Mouse (Mus musculus): Measurements from ENCODE around the gene Phf10. TPM values are rescaled to one million over a fixed set of nuclear protein-coding genes. Genes with fewer than 3 reads are reported as not detected.

Gene Phf10
- polyA plus RNA-seq (2014; fragmentation: Illumina TruSeq; extraction: RNeasy Lipid Tissue Mini Kit (QIAGEN cat#74804); ENCODE audit: low read depth, low replicate concordance) = 39.4 TPM

GRCm38 (mm10) chr17:14960951-14961556, at the start of gene Phf10:
Gene Phf10 (minus strand): TSS chr17:14961273.

GRCm38 (mm10) chr17:15009706-15010413, 48.8 kb upstream of the Phf10 start, which contains the start of gene Gm3435:
Gene Gm3435 (plus strand): TSS chr17:15010176.

GRCm38 (mm10) chr17:14978362-14979038, 17.4 kb upstream of the Phf10 start, which contains the start of the genes 9030025P20Rik and Gm3417:
Gene 9030025P20Rik (plus strand): TSS chr17:14978468.
Gene Gm3417 (minus strand): TSS chr17:14978790.

GRCm38 (mm10) chr17:14943009-14943728, 17.9 kb downstream of the Phf10 start, which contains the start of the genes Wdr27 and 1600012H06Rik:
Gene Wdr27 (minus strand): TSS chr17:14943158.
Gene 1600012H06Rik (plus strand): TSS chr17:14943184.

Other genes starting within 250 kb of the Phf10 start
- 1.5 TPM for gene Wdr27, start 18.1 kb downstream of the Phf10 start, polyA plus RNA-seq (2014; fragmentation: Illumina TruSeq; extraction: RNeasy Lipid Tissue Mini Kit (QIAGEN cat#74804); ENCODE audit: low read depth, low replicate concordance)
- 53.1 TPM for gene 1600012H06Rik, start 18.1 kb downstream of the Phf10 start, polyA plus RNA-seq (2014; fragmentation: Illumina TruSeq; extraction: RNeasy Lipid Tissue Mini Kit (QIAGEN cat#74804); ENCODE audit: low read depth, low replicate concordance)
- gene 9030025P20Rik, start 17.2 kb upstream of the Phf10 start, polyA plus RNA-seq (2014; fragmentation: Illumina TruSeq; extraction: RNeasy Lipid Tissue Mini Kit (QIAGEN cat#74804); ENCODE audit: low read depth, low replicate concordance) = 5.5 TPM
- gene Gm3417, start 17.5 kb upstream of the Phf10 start, polyA plus RNA-seq (2014; fragmentation: Illumina TruSeq; extraction: RNeasy Lipid Tissue Mini Kit (QIAGEN cat#74804); ENCODE audit: low read depth, low replicate concordance) = 1.6 TPM
- 2.6 TPM for gene Gm3435, start 48.9 kb upstream of the Phf10 start, polyA plus RNA-seq (2014; fragmentation: Illumina TruSeq; extraction: RNeasy Lipid Tissue Mini Kit (QIAGEN cat#74804); ENCODE audit: low read depth, low replicate concordance)
- 30.5 TPM for gene Ermard, start 79.9 kb upstream of the Phf10 start, polyA plus RNA-seq (2014; fragmentation: Illumina TruSeq; extraction: RNeasy Lipid Tissue Mini Kit (QIAGEN cat#74804); ENCODE audit: low read depth, low replicate concordance)
- 1.3 TPM for gene Tcte3, start 80.2 kb upstream of the Phf10 start, polyA plus RNA-seq (2014; fragmentation: Illumina TruSeq; extraction: RNeasy Lipid Tissue Mini Kit (QIAGEN cat#74804); ENCODE audit: low read depth, low replicate concordance)
- 0.93 TPM for gene Gm3448, start 80.3 kb upstream of the Phf10 start, polyA plus RNA-seq (2014; fragmentation: Illumina TruSeq; extraction: RNeasy Lipid Tissue Mini Kit (QIAGEN cat#74804); ENCODE audit: low read depth, low replicate concordance)